In the genomic region with DNA sequence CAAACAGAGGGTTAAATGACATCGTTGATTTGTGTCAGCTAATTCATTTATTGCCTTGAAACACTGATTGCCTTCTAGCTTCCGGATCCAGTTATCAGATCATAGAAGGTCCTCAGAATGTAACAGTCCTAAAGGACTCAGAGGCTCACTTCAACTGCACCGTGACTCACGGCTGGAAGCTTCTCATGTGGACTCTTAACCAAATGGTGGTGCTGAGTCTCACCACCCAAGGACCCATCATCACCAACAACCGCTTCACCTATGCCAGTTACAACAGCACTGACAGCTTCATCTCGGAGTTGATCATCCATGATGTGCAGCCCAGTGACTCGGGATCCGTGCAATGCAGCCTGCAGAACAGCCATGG, we compare ENCODE assay signal across 19 mouse cellular contexts.
"Had no signal": no experiment of that assay in that cellular context is flagged by ENCODE, and none has a peak within 500 bp of the region (broad histone marks: within the 10 kb centered on the region; RNA-seq: fewer than 3 reads in every experiment).

No protein-coding gene starts in this region.

- H3K4me3 ChIP-seq: layer of hippocampus, adult 2 months; left cerebral cortex, adult 2 months; limb, embryonic 12.5 days; limb, embryonic 15.5 days; neural tube, embryonic 13.5 days; stomach, embryonic 15.5 days had no signal

- H3K9ac ChIP-seq: limb, embryonic 12.5 days; limb, embryonic 15.5 days; liver, embryonic 14.5 days; liver, postnatal 0 days; lung, embryonic 14.5 days; neural tube, embryonic 13.5 days; stomach, embryonic 15.5 days had no signal

- H3K9me3 ChIP-seq: limb, embryonic 12.5 days; limb, embryonic 15.5 days; neural tube, embryonic 13.5 days; stomach, embryonic 15.5 days had no signal

- DNase-seq: kidney, adult 11 months; kidney, postnatal 25 days; layer of hippocampus, postnatal 36 days; liver, postnatal 0 days; lung, embryonic 14.5 days; midbrain, embryonic 14.5 days; spleen, adult 18-20 months; thymus, postnatal 25 days had no signal

- ATAC-seq: liver, postnatal 0 days; lung, postnatal 0 days had no signal

- H3K27me3 ChIP-seq: limb, embryonic 12.5 days; limb, embryonic 15.5 days; neural tube, embryonic 13.5 days; stomach, embryonic 15.5 days had no signal

- H3K27ac ChIP-seq: layer of hippocampus, adult 2 months; left cerebral cortex, adult 2 months; limb, embryonic 12.5 days; limb, embryonic 15.5 days; liver, embryonic 14.5 days; macrophage; neural tube, embryonic 13.5 days; stomach, embryonic 15.5 days had no signal

- H3K4me2 ChIP-seq: limb, embryonic 12.5 days; limb, embryonic 15.5 days; liver, embryonic 11.5 days; lung, embryonic 14.5 days; midbrain, embryonic 11.5 days; neural tube, embryonic 13.5 days; stomach, embryonic 15.5 days had no signal

- H3K36me3 ChIP-seq: limb, embryonic 12.5 days; limb, embryonic 15.5 days; neural tube, embryonic 13.5 days; stomach, embryonic 15.5 days had no signal

- H3K4me1 ChIP-seq: limb, embryonic 12.5 days; limb, embryonic 15.5 days; neural tube, embryonic 13.5 days; stomach, embryonic 15.5 days had no signal
